Mouse (Mus musculus) embryonic stem cell, embryonic (primary cell): ENCODE data around the gene Gpd1.

Source experiments
- CTCF ChIA-PET, 4 experiments: fragments of 300-600 bp in 2 of 4; fragments of 350-600 bp in 2 of 4; sonication (Branson Sonifier 250); formaldehyde crosslinking; loops; one replicate each; lab custom pipeline; 2022; ENCODE audit warnings: inconsistent platforms in 2 of 4; lab: Charles Lee
- POLR2A ChIA-PET, 4 experiments: fragments of 300-600 bp in 2 of 4; fragments of 350-600 bp in 2 of 4; sonication (Branson Sonifier 250); formaldehyde crosslinking; loops; one replicate each; lab custom pipeline; 2022; ENCODE audit warnings: antibody characterized with exemption in 4 of 4, inconsistent platforms in 1 of 4; lab: Charles Lee

Gpd1 gene

GRCm38 (mm10) chr15:99708176-99708575, 9.1 kb upstream of the Gpd1 start:
- ChIA-PET CTCF (interaction anchor here (0.6 to 1.8 kb wide), 7 partner anchors 16 to 264 kb away, joined by 3 to 6 read pairs (median 4); no protein-coding TSS in a partner anchor), POLR2A (interaction anchor here in 3 of 4 experiments (0.6 to 10.1 kb wide), 9 partner anchors 7 to 281 kb away, joined by 3 to 90 read pairs (median 4); partner anchors contain the start of genes Cox14 (in 2 of the 3), Gpd1 (in 1 of the 3) and Racgap1 (in 1 of the 3))

- POLR2A ChIA-PET, result interaction anchor here in 3 of 4 experiments (0.5 to 10.6 kb wide), 14 partner anchors 6 to 262 kb away, joined by 3 to 95 read pairs (median 4); partner anchors contain the start of genes Cox14 (in 3 of the 3), Racgap1 (in 2 of the 3), Asic1 (in 1 of the 3) and Gm17349 (in 1 of the 3)
These were observed 6.8 kb upstream of the Gpd1 start for GRCm38 (mm10) chr15:99710221-99711190.

GRCm38 (mm10) chr15:99711491-99711890, 5.8 kb upstream of the Gpd1 start:
- CTCF ChIA-PET, result interaction anchor here (0.5 to 8.0 kb wide), 9 partner anchors 9 to 114 kb away, joined by 3 to 131 read pairs (median 4); partner anchors contain the start of genes Cox14 (in 3 of the 4) and Smarcd1 (in 1 of the 4)
- POLR2A ChIA-PET, result interaction anchor here in 3 of 4 experiments (0.5 to 10.6 kb wide), 17 partner anchors 7 to 226 kb away, joined by 3 to 95 read pairs (median 4); partner anchors contain the start of genes Cox14 (in 3 of the 3), Racgap1 (in 2 of the 3), Asic1 (in 1 of the 3) and Gm17349 (in 1 of the 3)

More at GRCm38 (mm10) chr15:99710221-99711190, 6.8 kb upstream of the Gpd1 start:
- CTCF ChIA-PET, result interaction anchor here in 3 of 4 experiments (0.7 to 8.0 kb wide), 5 partner anchors 14 to 113 kb away, joined by 3 to 131 read pairs (median 15); partner anchors contain the start of gene Cox14 (in 3 of the 3)

GRCm38 (mm10) chr15:99712666-99713559, 4.4 kb upstream of the Gpd1 start:
- ChIA-PET CTCF (interaction anchor here in 3 of 4 experiments (0.6 to 8.0 kb wide), 11 partner anchors 8 to 1386 kb away, joined by 3 to 131 read pairs (median 6); partner anchors contain the start of genes Cox14 (in 3 of the 3) and Gm17349 (in 1 of the 3)), POLR2A (interaction anchor here (0.5 to 10.6 kb wide), 13 partner anchors 9 to 180 kb away, joined by 3 to 95 read pairs (median 5); partner anchors contain the start of genes Cox14 (in 3 of the 4), Asic1 (in 1 of the 4), Gm17349 (in 1 of the 4) and Smarcd1 (in 1 of the 4))

- POLR2A ChIA-PET, result interaction anchor here in 2 of 4 experiments (1.2 to 10.6 kb wide), 4 partner anchors 9 to 58 kb away, joined by 6 to 95 read pairs (median 84); partner anchors contain the start of genes Cox14 (in 2 of the 2), Gm17349 (in 1 of the 2) and Smarcd1 (in 1 of the 2)
These were observed 3.7 kb upstream of the Gpd1 start for GRCm38 (mm10) chr15:99713569-99713968.

GRCm38 (mm10) chr15:99714206-99714605, 3.1 kb upstream of the Gpd1 start:
- POLR2A ChIA-PET, result interaction anchor here (0.5 to 10.6 kb wide), 15 partner anchors 8 to 705 kb away, joined by 3 to 95 read pairs (median 3); partner anchors contain the start of genes Gm17349 (in 4 of the 4), Cox14 (in 3 of the 4) and Smarcd1 (in 1 of the 4)
- CTCF ChIA-PET, result interaction anchor here (0.5 to 8.0 kb wide), 39 partner anchors 9 to 661 kb away, joined by 3 to 131 read pairs (median 4); partner anchors contain the start of genes Cox14 (in 4 of the 4) and Gm17349 (in 2 of the 4)

More at GRCm38 (mm10) chr15:99713569-99713968, 3.7 kb upstream of the Gpd1 start:
- CTCF ChIA-PET, result interaction anchor here in 3 of 4 experiments (0.5 to 8.0 kb wide), 9 partner anchors 9 to 117 kb away, joined by 3 to 131 read pairs (median 12); partner anchors contain the start of genes Cox14 (in 3 of the 3) and Gm17349 (in 1 of the 3)

- ChIA-PET POLR2A (interaction anchor here (0.5 to 10.6 kb wide), 16 partner anchors 8 to 705 kb away, joined by 3 to 95 read pairs (median 3); partner anchors contain the start of genes Gm17349 (in 4 of the 4), Cox14 (in 3 of the 4) and Smarcd1 (in 1 of the 4)), CTCF (interaction anchor here (0.5 to 8.0 kb wide), 43 partner anchors 9 to 968 kb away, joined by 3 to 131 read pairs (median 4); partner anchors contain the start of genes Cox14 (in 4 of the 4) and Gm17349 (in 2 of the 4))
These were observed 2.5 kb upstream of the Gpd1 start for GRCm38 (mm10) chr15:99714858-99715257.

- ChIA-PET CTCF (interaction anchor here (0.5 to 8.0 kb wide), 35 partner anchors 9 to 323 kb away, joined by 3 to 131 read pairs (median 4); partner anchors contain the start of genes Cox14 (in 3 of the 4), Gm17349 (in 2 of the 4) and Dip2b (in 1 of the 4)), POLR2A (interaction anchor here in 3 of 4 experiments (0.9 to 10.6 kb wide), 10 partner anchors 8 to 175 kb away, joined by 3 to 95 read pairs (median 6); partner anchors contain the start of genes Gm17349 (in 3 of the 3), Cox14 (in 2 of the 3) and Smarcd1 (in 1 of the 3))
These were observed 1.9 kb upstream of the Gpd1 start for GRCm38 (mm10) chr15:99715361-99715865.

- ChIA-PET CTCF (interaction anchor here (0.6 to 8.0 kb wide), 20 partner anchors 8 to 322 kb away, joined by 3 to 131 read pairs (median 6); partner anchors contain the start of genes Cox14 (in 3 of the 4), Gm17349 (in 2 of the 4) and Dip2b (in 1 of the 4)), POLR2A (interaction anchor here in 3 of 4 experiments (1.0 to 10.6 kb wide), 8 partner anchors 7 to 62 kb away, joined by 3 to 95 read pairs (median 28); partner anchors contain the start of genes Gm17349 (in 3 of the 3), Cox14 (in 2 of the 3) and Smarcd1 (in 1 of the 3))
These were observed 1.2 kb upstream of the Gpd1 start for GRCm38 (mm10) chr15:99715982-99716746.

GRCm38 (mm10) chr15:99716814-99717213, 501 bp upstream of the Gpd1 start:
- ChIA-PET POLR2A (interaction anchor here (0.6 to 10.6 kb wide), 8 partner anchors 7 to 187 kb away, joined by 3 to 95 read pairs (median 27); partner anchors contain the start of genes Cox14 (in 2 of the 4), Gm17349 (in 2 of the 4) and Smarcd1 (in 1 of the 4)), CTCF (interaction anchor here in 3 of 4 experiments (0.7 to 8.0 kb wide), 9 partner anchors 7 to 121 kb away, joined by 3 to 131 read pairs (median 5); partner anchors contain the start of genes Cox14 (in 2 of the 3) and Gm17349 (in 2 of the 3))

GRCm38 (mm10) chr15:99718461-99719021, 1.2 kb downstream of the Gpd1 start:
- ChIA-PET CTCF (interaction anchor here in 3 of 4 experiments (0.6 to 3.1 kb wide), 5 partner anchors 12 to 40 kb away, joined by 3 to 12 read pairs (median 3); partner anchors contain the start of gene Gm17349 (in 1 of the 3)), POLR2A (interaction anchor here in 2 of 4 experiments (0.5 to 10.6 kb wide), 6 partner anchors 8 to 303 kb away, joined by 3 to 118 read pairs (median 6); partner anchors contain the start of genes Gm17349 (in 2 of the 2) and Smarcd1 (in 2 of the 2))

- POLR2A ChIA-PET, result interaction anchor here in 2 of 4 experiments (0.6 to 10.6 kb wide), 12 partner anchors 8 to 427 kb away, joined by 3 to 118 read pairs (median 4); partner anchors contain the start of genes Gm17349 (in 2 of the 2) and Smarcd1 (in 2 of the 2)
- CTCF ChIA-PET, result interaction anchor here (0.6 to 3.1 kb wide), 6 partner anchors 15 to 751 kb away, joined by 3 to 12 read pairs (median 4); partner anchors contain the start of gene Gm17349 (in 1 of the 4)
These were observed 2.5 kb downstream of the Gpd1 start for GRCm38 (mm10) chr15:99719865-99720264.
